Mouse (Mus musculus) fibroblast of lung, adult 2 months (primary cell): Measurements from ENCODE around the gene Zfp598.
A peak's percentile ranks its signal among the peaks of the same experiment; 100 is the strongest.
"Not testable (repeated sequence)": the region's sequence is repeated elsewhere in the genome, so short reads cannot be mapped to it uniquely, and the experiment has no call there.

Experiments used
- DNase-seq: peaks from one replicate; pipeline ENCODE4 v3.0.0-alpha.2; 2011; ENCODE audit warnings: low read depth

The Zfp598 gene

DNA sequence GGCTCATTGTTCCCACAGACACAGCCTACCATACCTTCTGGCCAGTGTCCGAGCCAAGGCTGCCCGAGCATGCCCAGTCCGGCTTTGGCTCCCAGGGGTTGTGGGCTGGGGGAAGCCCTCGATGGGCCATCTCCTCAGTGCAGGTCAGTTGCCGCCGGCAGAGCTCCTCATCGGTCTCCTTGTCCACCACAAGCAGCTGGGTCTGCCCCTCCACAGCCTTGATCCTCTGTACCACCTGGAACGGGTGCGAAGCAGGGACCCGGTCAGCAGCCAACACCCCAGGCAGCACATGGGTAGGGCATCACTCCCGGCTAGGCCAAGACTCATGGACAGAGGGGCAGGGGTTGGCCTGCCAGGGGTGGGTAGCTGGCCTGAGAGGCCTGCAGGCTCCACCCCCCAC lies 22.0 kb upstream of the Zfp598 start:
- no peak for DNase-seq

DNA sequence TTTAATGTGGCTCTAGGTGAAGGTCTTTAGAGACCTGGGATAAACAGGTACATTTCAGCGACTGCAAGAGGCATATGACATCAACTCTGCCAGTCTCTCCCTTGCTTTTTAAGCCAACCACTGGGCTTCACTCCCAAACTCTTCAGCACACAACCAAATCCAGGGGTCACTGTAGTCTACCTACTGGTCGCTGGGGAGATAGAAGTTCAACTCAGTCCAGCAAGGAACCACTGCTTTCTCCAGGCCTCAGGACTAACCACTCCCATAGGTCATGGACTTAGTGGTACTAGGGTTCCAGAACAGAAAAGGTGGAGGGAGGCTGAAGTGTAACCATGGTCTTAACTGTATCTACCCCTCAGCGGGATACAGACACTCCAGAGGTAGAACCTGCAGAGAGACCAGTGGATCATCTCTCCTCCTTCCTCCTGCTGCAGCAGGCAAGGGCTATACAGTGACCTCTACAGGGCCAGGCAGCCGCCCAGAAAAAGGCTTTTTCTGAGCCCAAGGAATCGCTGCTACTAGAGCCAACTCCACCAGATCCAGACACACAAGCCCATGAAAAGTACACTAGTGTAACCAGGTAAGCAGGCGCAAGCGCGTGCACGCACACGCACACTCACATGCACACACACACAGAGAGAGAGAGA lies 20.6 kb upstream of the Zfp598 start:
- DNase-seq, result no peak

DNA sequence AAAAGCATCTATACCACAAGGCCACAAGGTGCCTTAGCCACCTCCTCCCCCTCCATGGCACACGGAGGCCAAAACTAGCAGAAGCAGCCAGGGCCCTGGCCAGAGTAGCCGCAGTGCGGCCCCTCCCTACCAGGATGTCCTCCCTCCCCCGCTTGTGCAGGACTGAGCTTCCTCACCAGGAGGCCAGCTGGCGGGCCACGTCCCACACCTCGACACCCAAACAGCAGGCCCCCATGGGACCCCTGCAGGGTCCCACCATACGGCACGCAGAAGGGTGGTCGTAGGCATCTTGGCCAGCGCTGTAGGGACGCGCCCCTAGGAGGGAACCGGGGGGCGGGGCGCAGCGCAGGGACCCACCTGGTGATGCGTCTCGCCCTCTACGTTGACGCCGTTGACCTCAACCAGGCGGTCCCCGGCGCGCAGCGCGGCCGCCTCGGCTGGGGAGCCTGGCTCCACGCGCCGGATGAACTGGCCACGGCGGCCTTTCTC lies 19.9 kb upstream of the Zfp598 start:
- DNase-seq, result no peak

DNA sequence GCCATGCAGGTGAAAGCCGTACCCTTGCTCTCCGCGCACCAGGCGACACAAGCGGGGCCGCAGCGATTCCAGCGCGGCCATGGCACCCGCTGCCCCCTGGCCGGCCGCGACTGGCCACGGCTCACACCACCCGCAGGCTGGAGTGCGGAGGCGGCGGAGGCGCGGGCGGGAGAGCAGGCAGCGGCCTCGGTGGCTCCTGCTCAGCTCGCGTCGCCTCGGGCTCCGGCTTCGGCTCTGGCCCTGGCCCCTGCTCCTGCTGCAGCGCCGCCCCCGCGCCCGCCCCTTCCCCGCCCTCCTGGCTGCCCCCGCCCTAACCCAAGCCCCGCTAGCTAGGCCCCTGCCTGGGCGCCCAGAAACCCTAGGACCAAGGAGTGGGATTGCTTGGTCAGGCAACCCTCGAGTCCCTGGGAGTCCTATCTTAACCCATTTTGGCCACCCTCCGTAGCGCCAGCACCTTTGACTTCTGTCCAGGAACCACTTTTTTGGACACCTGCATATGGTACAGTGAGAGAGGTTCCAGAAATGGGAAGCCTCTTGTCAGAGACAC lies 19.3 kb upstream of the Zfp598 start, which contains the start of gene Slc9a3r2:
Gene Slc9a3r2 (minus strand): TSS at position 258 of the 547 bp plus-strand sequence.
- no peak for DNase-seq

DNA sequence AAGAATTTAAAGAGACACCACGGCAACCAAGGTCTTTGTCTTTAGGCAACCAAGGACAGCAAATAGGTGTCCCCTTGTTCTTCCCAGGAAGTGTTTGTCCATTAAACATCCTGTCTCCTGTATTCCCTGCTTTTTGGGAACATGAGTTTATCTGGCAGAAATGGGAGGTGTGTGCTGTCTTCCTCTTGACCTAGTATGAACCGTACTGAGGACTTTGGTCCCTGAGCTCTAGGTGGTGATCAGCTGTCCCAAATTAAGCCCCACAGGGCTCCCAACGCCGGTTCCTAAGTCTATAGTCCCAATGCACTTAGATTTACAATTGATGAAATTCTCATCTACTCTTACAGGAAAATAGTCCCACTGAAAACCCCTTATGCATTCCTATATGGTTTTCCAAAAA lies 18.7 kb upstream of the Zfp598 start:
- no peak for DNase-seq

DNA sequence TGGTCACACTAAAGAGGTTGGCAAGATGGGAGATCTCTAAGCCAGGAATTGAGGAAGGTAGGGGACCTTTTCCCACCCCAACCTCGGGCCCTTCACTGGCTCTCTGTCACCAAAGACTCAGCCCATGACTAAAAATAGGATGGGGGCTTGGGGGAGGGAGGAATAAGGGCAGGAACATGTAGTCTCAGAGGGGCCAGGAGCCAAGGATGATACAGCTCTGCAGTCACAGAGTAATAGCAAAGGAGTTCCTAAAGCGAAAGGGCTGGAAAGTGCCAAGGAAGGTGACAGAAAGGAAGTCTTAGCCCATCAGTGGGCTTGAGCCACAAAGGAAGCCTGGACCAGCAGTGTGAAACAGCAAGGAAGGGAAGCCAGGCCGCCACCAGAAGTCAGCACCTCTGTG lies 17.7 kb upstream of the Zfp598 start:
- no peak for DNase-seq

DNA sequence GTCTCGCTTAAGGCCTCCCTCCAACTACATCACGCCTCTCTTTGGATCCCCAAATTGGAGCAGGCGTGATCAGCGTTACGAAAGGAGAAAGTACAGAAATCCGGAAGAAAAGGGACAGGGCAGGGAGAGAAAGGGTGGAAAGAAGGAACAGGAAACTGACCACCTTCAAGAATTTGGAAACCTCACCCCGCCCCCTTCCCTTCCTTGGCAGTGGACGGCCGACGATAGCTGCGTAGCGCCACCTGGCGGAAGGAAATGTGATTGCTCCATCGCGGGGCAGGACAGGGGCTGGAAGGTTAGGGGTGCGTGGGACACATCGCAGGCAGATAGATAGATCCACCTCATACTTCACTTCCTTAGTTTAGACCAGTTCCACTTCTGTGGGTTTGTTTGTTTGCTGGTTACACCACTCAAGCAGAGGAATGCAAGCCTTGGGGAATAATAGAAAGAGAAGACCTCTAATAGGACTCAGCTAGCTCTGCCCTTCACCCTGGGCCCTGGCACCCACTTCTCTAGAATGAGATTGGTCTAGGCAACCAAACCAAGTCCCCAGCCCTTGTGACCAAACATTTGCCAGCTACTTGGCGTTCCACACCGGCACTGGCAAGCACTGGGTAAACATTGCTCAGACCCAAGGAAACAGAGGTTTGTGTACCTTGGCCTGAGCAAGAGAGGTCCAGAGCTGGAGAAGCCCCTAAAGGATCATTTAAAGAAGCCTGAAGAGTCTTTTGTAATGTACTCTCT lies 15.3 kb upstream of the Zfp598 start:
- no peak for DNase-seq

DNA sequence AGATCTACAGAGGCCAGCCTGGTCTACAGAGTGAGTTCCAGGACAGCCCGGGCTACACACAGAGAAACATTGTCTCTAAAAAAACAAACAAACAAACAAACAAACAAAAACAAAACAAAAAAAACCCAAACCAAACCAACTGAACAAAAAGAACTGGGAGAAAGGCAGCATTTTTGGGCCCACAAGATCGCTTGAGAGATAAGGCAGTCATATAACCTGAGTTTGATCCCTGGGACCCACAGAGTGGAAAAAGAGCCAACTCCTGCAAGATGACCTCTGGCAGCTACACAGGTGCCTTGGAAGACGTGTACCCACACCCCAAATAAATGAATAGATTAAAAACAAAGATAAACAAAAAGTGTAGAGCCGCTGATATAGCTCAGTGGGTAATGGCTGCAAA lies 14.5 kb upstream of the Zfp598 start:
- no peak for DNase-seq

DNA sequence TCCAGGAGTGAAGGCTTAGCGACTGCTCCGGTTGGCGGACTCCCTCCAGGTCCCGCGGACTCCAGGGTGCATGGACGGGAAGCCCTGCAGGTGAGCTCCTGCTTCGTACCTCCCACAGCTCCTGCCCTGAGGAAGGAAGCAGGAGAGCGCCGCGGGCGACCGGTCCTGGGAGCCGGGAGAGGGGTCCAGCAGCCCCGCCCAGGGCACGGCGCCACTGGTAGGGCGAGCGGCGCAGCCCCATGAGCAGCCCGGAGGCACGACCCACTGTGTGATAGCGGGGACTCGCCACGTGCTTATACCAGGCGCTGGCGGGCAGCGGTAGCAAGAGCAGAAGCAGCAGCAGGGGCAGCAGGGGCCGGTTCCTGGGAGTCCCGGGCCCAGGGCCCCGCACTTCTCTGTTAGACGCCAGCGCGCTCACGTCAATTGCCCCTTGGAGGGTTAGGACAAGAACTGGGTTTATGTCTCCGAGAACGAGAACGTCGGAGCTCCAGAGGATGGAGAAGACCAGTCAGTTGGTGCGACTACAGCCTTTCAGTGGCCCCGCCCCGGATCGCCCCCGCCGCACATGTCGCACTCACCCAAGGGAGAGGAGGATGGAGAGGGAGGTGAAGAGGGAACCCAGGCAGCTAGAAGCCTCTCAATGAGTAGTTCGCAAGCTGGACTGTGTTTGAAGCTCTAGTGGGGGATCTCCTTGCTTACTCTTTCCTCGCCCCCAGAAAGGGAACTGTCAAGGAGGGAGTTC lies 11.3 kb upstream of the Zfp598 start, which contains the start of gene Npw:
Gene Npw (minus strand): TSS at position 441 of the 742 bp plus-strand sequence.
- DNase-seq, result no peak

DNA sequence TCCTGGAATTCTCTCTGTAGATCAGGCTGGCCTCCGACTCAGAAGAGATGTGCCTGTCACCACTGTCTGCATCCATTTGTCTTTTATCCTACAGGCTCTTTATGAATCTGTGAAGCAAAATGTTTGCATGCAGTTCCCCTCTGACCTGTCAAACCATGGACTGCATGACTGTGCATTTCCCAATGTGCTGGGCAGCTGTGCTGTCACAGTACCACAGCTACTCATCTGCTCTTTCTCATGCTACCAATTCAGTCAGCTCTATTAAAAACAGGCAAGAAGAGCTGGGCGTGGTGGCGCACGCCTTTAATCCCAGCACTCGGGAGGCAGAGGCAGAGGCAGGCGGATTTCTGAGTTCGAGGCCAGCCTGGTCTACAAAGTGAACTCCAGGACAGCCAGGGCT lies 2.5 kb upstream of the Zfp598 start:
- not testable (repeated sequence) for DNase-seq

DNA sequence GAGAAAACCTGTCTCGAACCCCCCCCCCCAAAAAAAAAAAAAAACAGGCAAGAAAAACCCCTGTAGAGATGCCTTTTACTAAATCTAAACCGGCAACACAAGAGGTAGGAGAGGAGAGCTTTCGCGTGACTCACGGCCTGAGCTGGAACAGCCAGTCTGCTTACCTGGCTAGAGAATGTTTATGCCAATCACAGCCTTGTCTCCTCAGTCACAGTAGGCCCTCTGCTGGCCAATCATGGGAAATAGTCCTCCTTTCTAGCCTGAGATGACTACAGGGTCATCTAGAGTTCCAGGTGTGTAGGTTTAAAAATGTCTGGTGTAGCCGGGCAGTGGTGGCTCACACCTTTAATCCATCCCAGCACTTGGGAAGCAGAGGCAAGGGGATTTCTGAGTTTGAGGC lies 2.1 kb upstream of the Zfp598 start:
- DNase-seq, result no peak

DNA sequence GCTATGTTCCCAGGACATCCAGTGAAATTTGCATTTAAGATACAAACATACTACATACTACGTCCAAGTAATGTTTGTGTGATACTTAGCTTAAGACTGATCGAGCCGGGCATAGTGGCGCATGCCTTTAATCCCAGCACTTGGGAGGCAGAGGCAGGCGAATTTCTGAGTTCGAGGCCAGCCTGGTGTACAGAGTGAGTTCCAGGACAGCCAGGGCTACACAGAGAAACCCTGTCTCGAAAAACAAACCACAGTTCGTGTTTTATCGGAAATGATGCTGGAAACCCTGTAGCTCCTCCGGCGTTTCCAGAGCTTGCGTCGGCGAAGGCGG lies 308 bp upstream of the Zfp598 start:
- DNase-seq, result not testable (repeated sequence)

DNA sequence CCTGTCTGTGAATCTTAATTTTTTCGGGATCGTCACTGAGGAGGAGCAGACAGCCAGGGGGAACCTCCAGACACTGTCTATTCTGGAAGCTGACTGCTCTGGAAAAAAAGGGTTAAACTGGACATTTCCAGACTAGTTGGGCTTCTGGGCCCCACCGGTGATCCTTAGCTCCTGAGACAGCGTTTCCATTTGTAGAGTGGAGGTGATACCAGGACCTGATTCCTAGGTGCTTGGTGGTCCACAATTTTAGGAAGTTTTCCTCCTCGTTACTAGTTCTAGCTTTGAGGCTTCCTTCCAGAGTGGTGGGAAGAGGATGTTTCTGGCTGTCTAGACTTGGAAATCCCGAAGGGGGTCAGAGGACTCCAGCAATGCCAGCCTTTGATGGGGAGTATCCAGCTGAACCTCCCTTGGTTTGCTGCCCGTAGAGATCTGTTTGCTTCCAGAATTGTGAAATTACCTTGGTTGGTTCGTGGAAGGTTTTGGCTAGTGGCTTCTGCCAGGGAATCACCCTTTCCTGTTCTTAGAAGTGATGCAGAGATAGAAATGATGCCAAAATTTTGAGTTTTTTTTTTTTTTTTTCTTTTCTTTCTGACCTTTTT lies 858 bp downstream of the Zfp598 start:
- DNase-seq, result no peak

DNA sequence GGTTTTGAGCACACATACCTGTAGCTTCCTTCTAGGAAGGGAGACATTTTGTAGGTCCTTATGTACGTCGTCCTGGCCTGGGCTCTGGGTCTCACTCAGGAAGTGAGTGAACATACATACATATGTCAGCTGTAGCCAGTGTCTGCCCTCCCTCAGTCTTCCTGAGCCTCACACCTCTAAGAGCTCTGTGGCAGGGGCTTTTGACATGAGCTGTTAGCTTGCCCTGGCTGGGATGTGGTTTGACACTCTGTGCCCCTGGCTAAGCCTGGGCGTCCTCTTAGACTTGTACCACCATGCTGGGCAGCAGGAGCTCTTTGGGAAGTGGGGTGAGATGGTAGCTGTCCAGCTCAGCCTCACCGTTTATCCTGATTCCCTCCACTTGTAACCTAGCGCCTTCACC lies 1.9 kb downstream of the Zfp598 start:
- no peak for DNase-seq

DNA sequence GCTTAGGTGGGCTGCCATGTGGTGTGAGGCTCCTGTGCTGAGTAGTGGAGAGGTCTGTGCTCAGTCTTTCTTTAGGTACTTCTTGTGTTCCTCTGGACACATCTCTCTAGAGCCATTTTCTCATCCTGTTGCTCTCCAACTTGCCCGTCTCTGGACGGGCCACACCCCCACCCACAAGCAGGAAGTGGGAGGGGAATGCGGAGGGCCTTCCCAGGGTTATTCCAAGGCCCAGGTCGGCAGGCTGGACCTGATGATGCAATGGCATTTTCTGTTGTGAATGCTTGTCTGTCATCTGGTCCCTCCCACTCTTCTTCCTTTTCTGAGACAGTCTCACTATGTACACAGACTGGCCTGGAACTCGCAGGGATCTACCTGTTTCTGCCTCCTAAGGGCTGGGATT lies 2.7 kb downstream of the Zfp598 start:
- peak; percentile 40 for DNase-seq

DNA sequence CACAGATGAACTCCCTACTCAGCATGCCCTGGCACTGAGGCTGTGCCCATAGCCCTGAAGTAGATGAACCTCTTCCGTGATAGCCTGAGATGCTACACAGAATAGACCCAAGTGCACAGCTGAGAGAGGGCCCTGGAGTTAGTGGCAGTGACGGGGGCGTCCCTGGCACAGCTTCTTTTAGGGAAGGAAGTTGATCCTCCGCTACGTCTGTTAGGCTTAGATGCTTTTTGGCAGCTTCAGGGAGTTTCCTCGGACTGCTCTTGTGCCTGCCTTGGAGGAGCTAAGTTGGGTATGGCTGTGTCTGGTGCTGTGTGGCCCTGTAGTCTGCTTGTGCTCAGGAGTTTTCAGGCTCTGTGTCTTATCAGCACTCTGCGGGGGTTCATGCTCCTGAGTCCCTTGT lies 4.8 kb downstream of the Zfp598 start:
- DNase-seq, result no peak

DNA sequence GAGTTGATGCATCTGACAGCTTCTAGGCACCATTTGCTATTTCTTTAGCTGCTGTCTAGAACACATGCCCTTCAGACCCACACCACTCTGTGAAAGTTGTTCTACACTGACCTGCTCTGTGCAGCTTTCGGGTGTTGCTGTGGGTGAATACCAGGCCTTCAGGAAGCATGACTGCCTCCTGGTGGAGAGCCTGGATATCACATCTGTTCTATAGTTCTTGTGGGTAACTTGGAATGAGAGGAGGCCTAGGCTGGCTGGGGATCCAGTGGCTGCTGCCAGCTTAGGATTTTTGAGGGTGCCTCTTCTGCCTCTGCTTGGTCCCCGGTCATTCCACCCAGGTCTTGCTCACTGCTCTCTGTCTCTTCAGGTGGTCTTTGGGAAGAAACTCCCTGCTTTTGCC lies 6.7 kb downstream of the Zfp598 start:
- no peak for DNase-seq

DNA sequence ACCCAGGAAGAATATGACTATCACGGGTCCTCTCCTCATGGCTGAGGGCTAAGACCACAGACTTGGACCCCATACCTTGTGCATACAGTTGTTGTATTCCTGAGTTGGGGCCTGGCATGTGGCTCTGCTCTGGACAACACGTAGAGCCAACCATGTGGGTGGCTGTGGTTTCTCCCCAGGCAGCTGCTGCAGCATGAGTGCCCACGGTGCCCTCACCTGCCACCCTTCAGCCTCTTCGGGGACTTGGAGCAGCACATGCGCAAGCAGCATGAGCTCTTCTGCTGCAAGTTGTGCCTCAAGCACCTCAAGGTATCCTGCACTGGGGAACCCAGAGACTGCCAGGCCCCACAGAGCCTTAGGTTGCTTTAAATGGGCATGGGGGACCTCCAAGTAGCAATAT lies 7.4 kb downstream of the Zfp598 start:
- no peak for DNase-seq

DNA sequence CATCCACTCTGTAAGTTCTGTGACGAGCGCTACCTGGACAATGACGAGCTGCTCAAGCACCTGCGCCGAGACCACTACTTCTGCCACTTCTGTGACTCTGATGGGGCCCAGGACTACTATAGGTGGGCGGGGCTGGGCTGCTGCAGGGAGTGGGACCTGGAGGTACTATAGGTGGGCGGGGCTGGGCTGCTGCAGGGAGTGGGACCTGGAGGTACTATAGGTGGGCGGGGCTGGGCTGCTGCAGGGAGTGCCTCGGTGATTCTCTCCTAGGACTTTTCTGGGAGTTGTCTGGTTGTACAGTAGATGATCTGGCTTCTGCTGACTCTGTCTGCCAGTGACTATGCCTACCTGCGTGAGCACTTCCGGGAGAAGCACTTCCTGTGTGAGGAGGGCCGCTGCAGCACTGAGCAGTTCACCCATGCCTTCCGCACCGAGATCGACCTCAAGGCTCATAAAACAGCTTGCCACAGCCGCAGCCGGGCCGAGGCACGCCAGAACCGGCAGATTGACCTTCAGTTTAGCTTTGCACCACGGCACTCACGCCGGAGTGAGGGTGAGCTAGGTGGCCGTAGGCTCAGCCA lies 8.1 kb downstream of the Zfp598 start:
- DNase-seq, result no peak

DNA sequence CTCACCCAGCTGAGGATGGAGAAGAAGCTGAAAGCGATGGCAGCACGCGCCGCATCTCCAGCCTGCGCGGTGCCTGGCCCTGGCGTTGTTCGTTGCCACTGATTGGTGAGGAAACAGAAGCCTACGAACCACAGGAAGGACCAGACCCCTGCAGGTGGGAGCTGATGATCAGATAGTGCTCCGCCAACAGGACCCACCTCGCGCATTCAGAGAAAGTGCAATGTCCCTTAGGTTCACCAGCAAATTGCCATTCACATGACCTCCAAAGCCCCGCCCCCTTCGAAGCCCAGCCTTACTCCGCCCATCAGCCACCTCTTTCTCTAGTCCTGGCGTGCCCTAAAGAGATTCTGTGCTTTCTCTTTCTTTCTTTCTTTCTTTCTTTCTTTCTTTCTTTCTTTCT lies 17.0 kb downstream of the Zfp598 start:
- DNase-seq, result no peak

DNA sequence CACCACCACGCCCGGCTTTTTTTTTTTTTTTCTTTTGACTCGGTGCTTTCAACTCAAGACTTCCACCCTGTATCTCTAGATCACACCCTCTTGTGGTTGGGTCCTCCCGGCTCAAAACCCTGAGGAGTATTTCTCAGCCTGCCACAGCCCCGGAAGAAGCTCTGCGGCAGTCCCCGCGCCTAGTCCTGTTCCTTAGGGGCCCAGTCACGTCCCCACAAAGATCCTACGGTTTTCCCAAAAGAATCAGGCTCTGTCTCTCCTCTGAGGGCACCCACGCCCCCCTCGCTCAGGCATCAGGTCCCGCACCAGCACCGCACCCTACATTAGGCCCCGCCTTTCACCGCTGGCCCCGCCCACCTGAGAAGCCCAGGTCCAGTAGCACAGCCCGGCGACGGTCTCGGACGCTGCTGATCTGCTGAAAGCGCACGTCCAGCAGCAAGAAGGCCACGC lies 17.7 kb downstream of the Zfp598 start:
- no peak for DNase-seq

DNA sequence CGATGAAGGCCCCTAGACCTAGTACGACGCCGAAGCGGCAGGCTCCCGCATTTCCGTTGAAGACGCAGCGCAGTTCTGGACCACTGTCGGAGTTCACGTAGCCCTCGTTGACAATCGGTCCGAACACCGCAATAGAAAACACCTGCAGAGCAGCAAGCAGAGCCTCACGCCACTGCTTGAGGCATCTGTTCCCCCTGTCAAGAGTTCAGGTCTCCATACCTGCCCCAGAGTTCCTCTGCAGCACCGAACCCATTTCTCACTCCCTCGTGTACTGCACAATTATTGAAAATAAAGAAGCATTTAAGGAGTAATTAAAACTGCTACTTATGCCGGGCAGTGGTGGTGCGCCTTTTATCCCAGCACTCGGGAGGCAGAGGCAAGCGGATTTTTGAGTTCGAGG lies 18.1 kb downstream of the Zfp598 start:
- DNase-seq, result no peak
